Mouse (Mus musculus) myocyte (in vitro differentiated cells): ENCODE data around the gene Gata2. TPM values are rescaled to one million over a fixed set of nuclear protein-coding genes. Genes with fewer than 3 reads are reported as not detected.

Experiments used
- H3K27me3 ChIP-seq: one replicate; pipeline ENCODE4 v1.6.1; 2011; ENCODE audit not compliant: control insufficient read depth, insufficient read depth, insufficient read length
- H3K36me3 ChIP-seq: one replicate; pipeline ENCODE4 v1.6.1; 2011; ENCODE audit not compliant: control insufficient read depth, insufficient read depth
- H3K4me2 ChIP-seq: one replicate; pipeline ENCODE4 v1.6.1; 2011; ENCODE audit warnings: low read depth, control low read depth
- H3K4me3 ChIP-seq: one replicate; pipeline ENCODE4 v1.5.1; 2011; ENCODE audit warnings: mild to moderate bottlenecking, control low read depth, moderate library complexity
- H3K79me2 ChIP-seq: one replicate; pipeline ENCODE4 v1.6.1; 2011; ENCODE audit not compliant: control insufficient read depth, insufficient read depth
- H3ac ChIP-seq: one replicate; pipeline ENCODE4 v1.6.1; 2011; ENCODE audit not compliant: control insufficient read depth, insufficient read length
- CEBPB ChIP-seq: IDR thresholded peaks from 2 replicates; pipeline ENCODE4 v1.6.1; 2011; ENCODE audit warnings: mild to moderate bottlenecking, moderate library complexity; ENCODE audit not compliant: poor library complexity, insufficient read depth, severe bottlenecking
- E2F4 ChIP-seq: IDR thresholded peaks from one replicate; pipeline ENCODE4 v1.6.1; 2011; ENCODE audit warnings: mild to moderate bottlenecking, control low read depth, moderate library complexity; ENCODE audit not compliant: insufficient read depth
- MAX ChIP-seq: IDR thresholded peaks from one replicate; pipeline ENCODE4 v1.6.1; 2011; ENCODE audit warnings: low read depth, mild to moderate bottlenecking, control low read depth
- MYOD1 ChIP-seq, 3 experiments: IDR thresholded peaks; one replicate each; pipeline ENCODE4 v1.6.1; 2011; ENCODE audit warnings: control low read depth in 2 of 3, low read depth in 2 of 3, mild to moderate bottlenecking in 2 of 3, moderate library complexity in 1 of 3; ENCODE audit not compliant: insufficient read length in 2 of 3, control insufficient read depth in 1 of 3
- MYOG ChIP-seq, 3 experiments: IDR thresholded peaks; one replicate each; pipeline ENCODE4 v1.6.1; 2011; ENCODE audit warnings: control low read depth in 2 of 3, low read depth in 2 of 3, mild to moderate bottlenecking in 2 of 3; ENCODE audit not compliant: insufficient read length in 2 of 3, control insufficient read depth in 1 of 3, insufficient read depth in 1 of 3
- POLR2A ChIP-seq: IDR thresholded peaks from one replicate; pipeline ENCODE4 v1.6.1; 2011; ENCODE audit warnings: low read depth, mild to moderate bottlenecking, control low read depth, moderate library complexity; ENCODE audit not compliant: insufficient read length
- POLR2AphosphoS2 ChIP-seq: IDR thresholded peaks from one replicate; pipeline ENCODE4 v1.6.1; 2011; ENCODE audit warnings: low read depth, control low read depth; ENCODE audit not compliant: insufficient read length
- REST ChIP-seq: IDR thresholded peaks from one replicate; pipeline ENCODE4 v1.6.1; 2011; ENCODE audit warnings: mild to moderate bottlenecking, control low read depth, moderate library complexity; ENCODE audit not compliant: insufficient read depth, insufficient read length
- SRF ChIP-seq: IDR thresholded peaks from one replicate; pipeline ENCODE4 v1.6.1; 2011; ENCODE audit warnings: low read depth; ENCODE audit not compliant: control insufficient read depth, insufficient read length
- TCF12 ChIP-seq: IDR thresholded peaks from one replicate; pipeline ENCODE4 v1.6.1; 2011; ENCODE audit warnings: mild to moderate bottlenecking, control low read depth; ENCODE audit not compliant: poor library complexity, insufficient read depth, severe bottlenecking
- TCF3 ChIP-seq: IDR thresholded peaks from one replicate; pipeline ENCODE4 v1.6.1; 2011; ENCODE audit warnings: low read depth, control low read depth; ENCODE audit not compliant: insufficient read length
- USF1 ChIP-seq: IDR thresholded peaks from one replicate; pipeline ENCODE4 v1.6.1; 2011; ENCODE audit warnings: low read depth, mild to moderate bottlenecking, control low read depth, moderate library complexity
- polyA plus RNA-seq: library from polyadenylated mRNA; unstranded; fragments of >200 nt; fragmentation: generic; extraction: Trizol; gene quantifications from one replicate; pipeline ENCODE4 v1.2.1, GENCODE M21; 2012; ENCODE audit warnings: missing spikeins

Gata2 gene
- polyA plus RNA-seq, 1 experiment: 19.3 TPM

GRCm38 (mm10) chr6:88206566-88206965, 12.9 kb downstream of the Gata2 start:
- no peak for TF ChIP-seq MYOG (IDR thresholded peaks at IDR 0.05; ENCODE audit: control insufficient read depth in 1 of 3, insufficient read depth in 1 of 3, insufficient read length in 2 of 3, low read depth in 2 of 3)
- no peak for TF ChIP-seq MAX
- no peak overlapping the region for H3K4me2 ChIP-seq
- H3K4me3 ChIP-seq: no peak overlapping the region
- no peaks in the 10 kb centered on the region for H3K79me2 ChIP-seq
- no peaks in the 10 kb centered on the region for H3K27me3 ChIP-seq
- no peak overlapping the region for H3ac ChIP-seq
- no peaks in the 10 kb centered on the region for H3K36me3 ChIP-seq

GRCm38 (mm10) chr6:88207403-88208033, 13.8 kb downstream of the Gata2 start:
- Histone ChIP-seq H3ac (no peak overlapping the region), H3K27me3 (no peaks in the 10 kb centered on the region), H3K4me3 (no peak overlapping the region), H3K4me2 (no peak overlapping the region), H3K36me3 (no peaks in the 10 kb centered on the region), H3K79me2 (no peaks in the 10 kb centered on the region)
- peak; percentile 43 for TF ChIP-seq POLR2AphosphoS2
- no peak for TF ChIP-seq CEBPB

GRCm38 (mm10) chr6:88208321-88208720, 14.6 kb downstream of the Gata2 start:
- no peak overlapping the region for H3K4me2 ChIP-seq
- H3K79me2 ChIP-seq: no peaks in the 10 kb centered on the region
- TF ChIP-seq USF1 (no peak), MAX (no peak), SRF (no peak), REST (no peak), TCF12 (no peak), POLR2A (no peak)
- no peak overlapping the region for H3K4me3 ChIP-seq
- no peaks in the 10 kb centered on the region for H3K27me3 ChIP-seq
- H3K36me3 ChIP-seq: no peaks in the 10 kb centered on the region
- H3ac ChIP-seq: no peak overlapping the region

- Histone ChIP-seq H3K79me2 (no peaks in the 10 kb centered on the region), H3K4me3 (no peak overlapping the region), H3ac (no peak overlapping the region), H3K36me3 (no peaks in the 10 kb centered on the region), H3K4me2 (no peak overlapping the region), H3K27me3 (no peaks in the 10 kb centered on the region)
- TF ChIP-seq MYOD1 (IDR thresholded peaks at IDR 0.05; ENCODE audit: control insufficient read depth in 1 of 3, insufficient read length in 2 of 3, low read depth in 2 of 3): no peak
- no peak for TF ChIP-seq CEBPB
- no peak for TF ChIP-seq TCF12
- TF ChIP-seq TCF3: no peak
- TF ChIP-seq POLR2AphosphoS2: no peak
- TF ChIP-seq SRF: no peak
- TF ChIP-seq E2F4: no peak
- no peak for TF ChIP-seq REST
- TF ChIP-seq USF1: no peak
- no peak for TF ChIP-seq MYOG (IDR thresholded peaks at IDR 0.05; ENCODE audit: control insufficient read depth in 1 of 3, insufficient read depth in 1 of 3, insufficient read length in 2 of 3, low read depth in 2 of 3)
- TF ChIP-seq MAX: no peak
- TF ChIP-seq POLR2A: no peak
These were observed 15.8 kb downstream of the Gata2 start for GRCm38 (mm10) chr6:88209453-88209852.

- no peak overlapping the region for H3K4me3 ChIP-seq
- H3K79me2 ChIP-seq: no peaks in the 10 kb centered on the region
- no peak for TF ChIP-seq MYOD1 (IDR thresholded peaks at IDR 0.05; ENCODE audit: control insufficient read depth in 1 of 3, insufficient read length in 2 of 3, low read depth in 2 of 3)
- no peak for TF ChIP-seq USF1
- no peak for TF ChIP-seq POLR2A
- no peak for TF ChIP-seq CEBPB
- no peak for TF ChIP-seq TCF3
- TF ChIP-seq POLR2AphosphoS2: no peak
- no peak for TF ChIP-seq SRF
- TF ChIP-seq E2F4: no peak
- no peak for TF ChIP-seq MAX
- no peak for TF ChIP-seq MYOG (IDR thresholded peaks at IDR 0.05; ENCODE audit: control insufficient read depth in 1 of 3, insufficient read depth in 1 of 3, insufficient read length in 2 of 3, low read depth in 2 of 3)
- no peaks in the 10 kb centered on the region for H3K27me3 ChIP-seq
- no peaks in the 10 kb centered on the region for H3K36me3 ChIP-seq
- no peak overlapping the region for H3K4me2 ChIP-seq
- H3ac ChIP-seq: no peak overlapping the region
These were observed 16.5 kb downstream of the Gata2 start for GRCm38 (mm10) chr6:88210182-88210581.

GRCm38 (mm10) chr6:88215797-88216196, 22.1 kb downstream of the Gata2 start:
- peaks cover 6% of the 10 kb centered on the region for H3K27me3 ChIP-seq
- H3K36me3 ChIP-seq: no peaks in the 10 kb centered on the region
- no peaks in the 10 kb centered on the region for H3K79me2 ChIP-seq
- no peak overlapping the region for H3K4me3 ChIP-seq
- H3K4me2 ChIP-seq: no peak overlapping the region
- TF ChIP-seq E2F4 (no peak), MYOG (IDR thresholded peaks at IDR 0.05; ENCODE audit: control insufficient read depth in 1 of 3, insufficient read depth in 1 of 3, insufficient read length in 2 of 3, low read depth in 2 of 3) (no peak), CEBPB (no peak), TCF12 (no peak), MYOD1 (IDR thresholded peaks at IDR 0.05; ENCODE audit: control insufficient read depth in 1 of 3, insufficient read length in 2 of 3, low read depth in 2 of 3) (no peak), USF1 (no peak), REST (no peak), POLR2A (no peak)
- no peak overlapping the region for H3ac ChIP-seq
